Mouse (Mus musculus) stomach, postnatal 0 days (tissue): Measurements from ENCODE around the gene Iglon5. TPM values are rescaled to one million over a fixed set of nuclear protein-coding genes. Genes with fewer than 3 reads are reported as not detected.

Experiments used
- ATAC-seq: fragments of 200-750 bp; cut with Nextera tagmentation; 2 replicates; pipeline ENCODE4 v1.8.0; 2017; ENCODE audit not compliant: low FRiP score, low TSS enrichment
- DNase-seq: peaks from one replicate; pipeline ENCODE4 v3.0.0-alpha.2; 2016; ENCODE audit warnings: low spot score
- H3K27ac ChIP-seq: fragments of 300-500 bp; sonication (generic); replicated peaks from 2 replicates; pipeline ENCODE4 v1.5.1; 2014; ENCODE audit warnings: mild to moderate bottlenecking, control low read depth
- H3K27me3 ChIP-seq: fragments of 300-500 bp; sonication (generic); 2 replicates; pipeline ENCODE4 v1.6.1; 2014; ENCODE audit warnings: low read length; ENCODE audit not compliant: control insufficient read depth, insufficient read depth
- H3K36me3 ChIP-seq: fragments of 300-500 bp; sonication (generic); 2 replicates; pipeline ENCODE4 v1.6.1; 2014; ENCODE audit warnings: low read length, mixed read lengths; ENCODE audit not compliant: control insufficient read depth, insufficient read depth
- H3K4me1 ChIP-seq: fragments of 300-500 bp; sonication (generic); replicated peaks from 2 replicates; pipeline ENCODE4 v1.6.1; 2014; ENCODE audit warnings: antibody characterized with exemption; ENCODE audit not compliant: control insufficient read depth, insufficient read depth
- H3K4me2 ChIP-seq: fragments of 300-500 bp; sonication (generic); replicated peaks from 2 replicates; pipeline ENCODE4 v1.6.1; 2014; ENCODE audit warnings: low read depth, mild to moderate bottlenecking, control low read depth, moderate library complexity
- H3K4me3 ChIP-seq: fragments of 300-500 bp; sonication (generic); 2 replicates; pipeline ENCODE4 v1.5.1; 2014; ENCODE audit warnings: low read depth, low read length, control low read depth
- H3K9ac ChIP-seq: fragments of 300-500 bp; sonication (generic); 2 replicates; pipeline ENCODE4 v1.6.1; 2014; ENCODE audit warnings: mild to moderate bottlenecking, low read length, control low read depth, mixed read lengths
- H3K9me3 ChIP-seq: fragments of 300-500 bp; sonication (generic); 2 replicates; pipeline ENCODE4 v1.6.1; 2016; ENCODE audit warnings: low read length; ENCODE audit not compliant: control insufficient read depth
- CTCF ChIP-seq: IDR thresholded peaks from 2 replicates; pipeline ENCODE4 v1.5.1; 2016; ENCODE audit warnings: antibody characterized with exemption, low read depth, mild to moderate bottlenecking, moderate library complexity
- EP300 ChIP-seq: optimal IDR thresholded peaks from 2 replicates; pipeline ENCODE3; 2016; ENCODE audit warnings: antibody characterized with exemption
- WGBS: fragments of 180-500 bp; shearing (Covaris S2); extraction: QIAGEN DNeasy Blood & Tissue Kit; methylation state at CpG from one replicate; pipeline ENCODE4 v1.1.7; 2014; 5-methylcytosine and 5-hydroxymethylcytosine counted together
- polyA plus RNA-seq: library from polyadenylated mRNA; unstranded; fragments of >200 nt; fragmentation: Nextera tagmentation; extraction: Ambion mirVana; gene quantifications from 2 replicates; pipeline ENCODE4 v1.2.1, GENCODE M21; 2015

Gene Iglon5
- polyA plus RNA-seq, 1 experiment from 2014 or later: 0.35 TPM

DNA sequence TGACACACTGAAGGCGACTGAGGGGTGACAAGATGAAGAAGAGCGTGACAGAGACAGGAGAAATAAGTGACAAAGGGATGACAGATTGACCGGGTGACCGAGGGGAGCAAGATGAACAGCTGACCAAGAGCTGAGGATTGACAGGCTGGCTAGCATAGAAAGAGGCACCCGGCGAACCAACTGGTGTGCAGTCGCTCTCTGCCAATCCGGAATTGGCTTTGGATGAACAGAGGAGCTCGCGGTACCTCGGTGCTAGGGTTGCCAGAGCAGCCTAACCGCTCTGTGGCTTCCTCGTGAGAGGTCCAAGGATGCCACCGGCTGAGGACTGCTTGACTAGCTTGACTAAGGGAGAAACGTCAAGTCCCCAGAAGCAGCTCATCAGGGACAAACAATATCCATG is 28.5 kb upstream of the Iglon5 start:
- Histone ChIP-seq H3K4me2 (no peak overlapping the region), H3K36me3 (no peaks in the 10 kb centered on the region), H3K4me3 (no peak overlapping the region), H3K27me3 (no peaks in the 10 kb centered on the region), H3K9me3 (no peaks in the 10 kb centered on the region), H3K4me1 (no peaks in the 10 kb centered on the region), H3K27ac (no peak overlapping the region), H3K9ac (no peak overlapping the region)
- WGBS: 80% methylated on average over 15 of the region's 15 CpGs
- DNase-seq (no peak), ATAC-seq (no peak)
- TF ChIP-seq CTCF: no peak
- no peak for TF ChIP-seq EP300

- ATAC-seq (no peak), DNase-seq (no peak)
- H3K27me3 ChIP-seq: no peaks in the 10 kb centered on the region
- no peak for TF ChIP-seq CTCF
- TF ChIP-seq EP300: no peak
- H3K4me1 ChIP-seq: no peaks in the 10 kb centered on the region
- H3K9ac ChIP-seq: no peak overlapping the region
- WGBS: 80% methylated on average over 5 of the region's 5 CpGs
- no peak overlapping the region for H3K27ac ChIP-seq
- no peak overlapping the region for H3K4me2 ChIP-seq
- no peaks in the 10 kb centered on the region for H3K36me3 ChIP-seq
- H3K4me3 ChIP-seq: no peak overlapping the region
- no peaks in the 10 kb centered on the region for H3K9me3 ChIP-seq
Measured at GRCm38 (mm10) chr7:43515076-43515475, 25.2 kb upstream of the Iglon5 start.

DNA sequence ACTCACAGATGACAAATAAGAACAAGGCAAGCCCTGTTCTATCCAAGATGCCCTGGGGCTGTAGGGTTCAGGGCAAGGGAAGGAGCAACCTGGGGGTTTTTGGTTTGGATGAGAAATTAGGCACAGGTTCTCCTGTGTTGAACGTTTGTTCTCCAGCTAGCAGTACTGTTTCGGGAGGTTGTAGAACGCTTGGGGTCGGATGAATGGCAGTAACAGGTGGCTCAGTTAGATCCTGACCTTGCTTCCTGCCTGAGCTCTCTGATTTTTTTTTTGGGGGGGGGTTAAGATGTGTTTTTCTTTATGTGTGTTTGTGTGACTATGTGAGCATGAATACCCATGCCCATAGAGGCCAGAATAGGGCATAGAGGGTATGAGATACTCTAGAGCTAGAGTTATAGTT is 22.6 kb upstream of the Iglon5 start:
- no peak for TF ChIP-seq EP300
- no peak for TF ChIP-seq CTCF
- no peaks in the 10 kb centered on the region for H3K36me3 ChIP-seq
- no peak overlapping the region for H3K4me2 ChIP-seq
- no peak overlapping the region for H3K27ac ChIP-seq
- H3K9me3 ChIP-seq: no peaks in the 10 kb centered on the region
- 78% methylated on average over 4 of the region's 4 CpGs for WGBS
- ATAC-seq: no peak
- DNase-seq: no peak
- H3K27me3 ChIP-seq: no peaks in the 10 kb centered on the region
- H3K9ac ChIP-seq: no peak overlapping the region
- H3K4me1 ChIP-seq: no peaks in the 10 kb centered on the region
- H3K4me3 ChIP-seq: no peak overlapping the region

GRCm38 (mm10) chr7:43511707-43512478 is 22.0 kb upstream of the Iglon5 start:
- 43% methylated on average over 4 of the region's 4 CpGs for WGBS
- Histone ChIP-seq H3K4me2 (no peak overlapping the region), H3K27me3 (no peaks in the 10 kb centered on the region), H3K36me3 (no peaks in the 10 kb centered on the region), H3K27ac (no peak overlapping the region), H3K9me3 (no peaks in the 10 kb centered on the region), H3K4me3 (no peak overlapping the region), H3K4me1 (no peaks in the 10 kb centered on the region), H3K9ac (no peak overlapping the region)
- TF ChIP-seq EP300: no peak
- no peak for TF ChIP-seq CTCF
- DNase-seq (no peak), ATAC-seq (no peak)

- no peaks in the 10 kb centered on the region for H3K36me3 ChIP-seq
- no peak for ATAC-seq
Measured at GRCm38 (mm10) chr7:43495343-43496021, 5.6 kb upstream of the Iglon5 start.

DNA sequence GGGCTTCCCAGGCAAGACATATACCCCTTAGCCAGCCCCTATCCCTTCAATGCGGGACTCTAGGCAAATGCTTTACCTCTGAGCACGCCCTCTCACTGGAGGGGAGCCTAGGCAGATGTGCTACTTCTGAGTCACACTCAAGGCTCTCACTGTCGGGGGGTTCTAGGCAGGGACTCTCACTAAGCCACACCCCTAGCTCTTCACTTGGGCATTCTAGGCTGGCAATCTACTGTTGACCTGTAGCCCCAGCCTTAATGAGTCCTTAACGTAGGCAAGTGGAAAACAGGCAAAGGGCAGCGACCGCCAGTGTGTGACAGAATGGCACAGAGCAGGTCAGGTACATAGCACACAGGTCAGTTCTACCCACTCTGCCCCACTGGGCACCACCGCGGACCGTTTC is 986 bp upstream of the Iglon5 start:
- Histone ChIP-seq H3K4me2 (no peak overlapping the region), H3K27ac (no peak overlapping the region), H3K36me3 (no peaks in the 10 kb centered on the region), H3K9ac (no peak overlapping the region), H3K4me3 (no peak overlapping the region), H3K4me1 (no peaks in the 10 kb centered on the region), H3K9me3 (no peaks in the 10 kb centered on the region), H3K27me3 (no peaks in the 10 kb centered on the region)
- no peak for ATAC-seq
- 57% methylated on average over 9 of the region's 9 CpGs for WGBS
- TF ChIP-seq EP300: no peak
- no peak for TF ChIP-seq CTCF
- no peak for DNase-seq

More at GRCm38 (mm10) chr7:43495343-43496021, 5.6 kb upstream of the Iglon5 start:
- H3K9ac ChIP-seq: no peak overlapping the region
- H3K27me3 ChIP-seq: no peaks in the 10 kb centered on the region
- no peak overlapping the region for H3K4me3 ChIP-seq
- no peaks in the 10 kb centered on the region for H3K4me1 ChIP-seq
- WGBS: 16% methylated on average over 21 of the region's 21 CpGs
- no peaks in the 10 kb centered on the region for H3K9me3 ChIP-seq
- peak; percentile 76 for TF ChIP-seq CTCF
- TF ChIP-seq EP300: no peak
- H3K4me2 ChIP-seq: no peak overlapping the region
- DNase-seq: peak; percentile 34
- H3K27ac ChIP-seq: no peak overlapping the region
